Mouse (Mus musculus): ENCODE data around the gene Cdca4.

DNA sequence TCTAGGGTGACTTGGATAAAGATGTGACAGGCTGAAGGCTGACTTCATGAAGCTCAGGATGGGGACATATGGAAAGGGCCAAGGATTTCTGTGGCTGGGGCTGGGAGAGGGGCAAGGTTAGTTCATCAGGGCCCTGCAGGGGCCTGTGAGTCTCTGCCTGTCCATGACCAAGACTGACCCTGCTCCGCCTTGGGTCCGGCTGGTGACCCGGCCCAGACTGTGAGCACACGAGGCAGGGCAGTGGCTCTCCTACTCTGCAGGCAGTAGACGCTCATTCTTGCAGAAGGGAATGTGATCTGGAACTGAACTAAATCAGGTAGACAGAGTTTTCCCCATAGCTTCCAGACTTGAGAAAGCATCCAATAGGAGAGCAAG lies 21.0 kb downstream of the Cdca4 start:
- TF ChIP-seq POLR2A (IDR thresholded peaks at IDR 0.05; ENCODE audit: low read depth, low read length) (no peak), CTCF (IDR thresholded peaks at IDR 0.05; ENCODE audit: extremely low read depth, insufficient read length, insufficient replicate concordance, low read depth, low read length) (no peak)
